Mouse (Mus musculus) mouse embryonic stem cell (cell line): Measurements from ENCODE around the gene Topaz1.
"Not testable (repeated sequence)": the region's sequence is repeated elsewhere in the genome, so short reads cannot be mapped to it uniquely, and the experiment has no call there.

Experiments
- in situ Hi-C, 2 experiments: fragments of 300-500 bp; cut with MboI; formaldehyde crosslinking; loops; 1 replicate in 1 of 2; 3 replicates in 1 of 2; pipeline ENCODE4 v1.14.3; 2019 to 2020; ENCODE audit warnings: low sequenced_read_pairs in 2 of 2, low pct_unique_long_range_greater_than_20kb in 1 of 2, mixed read lengths in 1 of 2; ENCODE audit not compliant: unreplicated experiment in 1 of 2

Topaz1 gene

GRCm38 (mm10) chr9:122805053-122805844 is 58.1 kb downstream of the Topaz1 start, which contains the start of gene Tcaim:
Gene Tcaim, plus strand, starts transcription at chr9:122805539.
- in situ Hi-C loops: no loop called here

GRCm38 (mm10) chr9:122805845-122806341 is 58.7 kb downstream of the Topaz1 start:
- in situ Hi-C loops: no loop called here

GRCm38 (mm10) chr9:122807186-122807585 is 60.0 kb downstream of the Topaz1 start:
- in situ Hi-C loops: no loop called here

- in situ Hi-C loops: no loop called here
Observed at GRCm38 (mm10) chr9:122810212-122810611, 63.1 kb downstream of the Topaz1 start.

- in situ Hi-C loops: no loop called here
Observed at GRCm38 (mm10) chr9:122812386-122812785, 65.2 kb downstream of the Topaz1 start.

- in situ Hi-C loops: no loop called here
Observed at GRCm38 (mm10) chr9:122814775-122815174, 67.6 kb downstream of the Topaz1 start.

GRCm38 (mm10) chr9:122815239-122815851 is 68.2 kb downstream of the Topaz1 start:
- in situ Hi-C loops: no loop called here

GRCm38 (mm10) chr9:122823374-122824017 is 76.3 kb downstream of the Topaz1 start:
- in situ Hi-C loops: no loop called here

- in situ Hi-C loops: no loop called here
Observed at GRCm38 (mm10) chr9:122826743-122827142, 79.6 kb downstream of the Topaz1 start.

GRCm38 (mm10) chr9:122829826-122830380 is 82.8 kb downstream of the Topaz1 start:
- in situ Hi-C loops: no loop called here

GRCm38 (mm10) chr9:122836126-122836525 is 89.0 kb downstream of the Topaz1 start:
- in situ Hi-C loops: no loop called here

- in situ Hi-C loops: no loop called here
Observed at GRCm38 (mm10) chr9:122836790-122837189, 89.6 kb downstream of the Topaz1 start.

- in situ Hi-C loops: no loop called here
Observed at GRCm38 (mm10) chr9:122837216-122837615, 90.1 kb downstream of the Topaz1 start.

- in situ Hi-C loops: no loop called here
Observed at GRCm38 (mm10) chr9:122837680-122838079, 90.5 kb downstream of the Topaz1 start.

GRCm38 (mm10) chr9:122843760-122844159 is 96.6 kb downstream of the Topaz1 start, which contains the start of gene Gm35549:
Gene Gm35549, minus strand, starts transcription at chr9:122844035.
- in situ Hi-C loops: no loop called here

- in situ Hi-C loops: no loop called here
Observed at GRCm38 (mm10) chr9:122845621-122846020, 98.5 kb downstream of the Topaz1 start.

- in situ Hi-C loops: no loop called here
Observed at GRCm38 (mm10) chr9:122846156-122846555, 99.0 kb downstream of the Topaz1 start.

GRCm38 (mm10) chr9:122847811-122848311 is 100.7 kb downstream of the Topaz1 start:
- in situ Hi-C loops: not testable (repeated sequence)
